Mouse (Mus musculus) heart, adult 2 months (tissue): ENCODE results near the gene Fam13c. TPM values are rescaled to one million over a fixed set of nuclear protein-coding genes. Genes with fewer than 3 reads are reported as not detected.
A peak's percentile ranks its signal among the peaks of the same experiment; 100 is the strongest.

Experiments
- DNase-seq, 2 experiments: peaks; one replicate each; pipeline ENCODE4 v3.0.0; 2021
- H3K27ac ChIP-seq: fragments of 200-600 bp; 2 replicates; pipeline ENCODE4 v1.8.1; 2022
- H3K27me3 ChIP-seq: fragments of 200-500 bp; 2 replicates; pipeline ENCODE4 v1.6.1; 2012; ENCODE audit warnings: mild to moderate bottlenecking, low read length, inconsistent platforms, mixed read lengths; ENCODE audit not compliant: control insufficient read depth, insufficient read depth
- H3K36me3 ChIP-seq: fragments of 200-500 bp; 2 replicates; pipeline ENCODE4 v1.6.1; 2012; ENCODE audit warnings: low read length, inconsistent platforms; ENCODE audit not compliant: control insufficient read depth, insufficient read depth
- H3K4me1 ChIP-seq: fragments of 200-500 bp; 2 replicates; pipeline ENCODE4 v1.6.1; 2011; ENCODE audit warnings: low read length; ENCODE audit not compliant: control insufficient read depth, insufficient read depth
- H3K4me3 ChIP-seq: fragments of 200-600 bp; 2 replicates; pipeline ENCODE4 v1.8.1; 2022
- H3K79me2 ChIP-seq: fragments of 200-500 bp; replicated peaks from 2 replicates; pipeline ENCODE4 v1.6.1; 2012; ENCODE audit warnings: mild to moderate bottlenecking, inconsistent platforms, low read length, moderate library complexity, mixed read lengths; ENCODE audit not compliant: control insufficient read depth, insufficient read depth
- H3K9ac ChIP-seq: fragments of 200-500 bp; 2 replicates; pipeline ENCODE4 v1.6.1; 2012; ENCODE audit warnings: low read depth, mild to moderate bottlenecking, control low read depth, inconsistent platforms, low read length, mixed read lengths
- CTCF ChIP-seq: fragments of 200-600 bp; IDR thresholded peaks from 2 replicates; pipeline ENCODE4 v1.8.1; 2022; ENCODE audit warnings: antibody characterized with exemption, mild to moderate bottlenecking, moderate library complexity
- EP300 ChIP-seq: fragments of 200-500 bp; IDR thresholded peaks from 2 replicates; pipeline ENCODE4 v1.6.1; 2011; ENCODE audit warnings: low read depth, low read length, control low read depth; ENCODE audit not compliant: insufficient read depth
- POLR2A ChIP-seq: fragments of 200-500 bp; IDR thresholded peaks from 2 replicates; pipeline ENCODE4 v1.6.1; 2011; ENCODE audit warnings: mild to moderate bottlenecking, low read depth, low read length, control low read depth; ENCODE audit not compliant: insufficient read depth
- WGBS: fragments of 180-500 bp; shearing (Covaris S2); methylation state at CpG from one replicate; pipeline ENCODE4 v1.1.7; 2018; 5-methylcytosine and 5-hydroxymethylcytosine counted together
- intact Hi-C: fragments of 180-260 bp; cut with DNase I; formaldehyde crosslinking; loops from one replicate; pipeline ENCODE4 v1.15.1; 2025
- polyA plus RNA-seq: library from polyadenylated mRNA; depleted of rRNA; stranded (reverse); fragments of >200 nt; gene quantifications from 2 replicates; pipeline ENCODE4 v1.2.3, GENCODE M21; 2012
- total RNA-seq, 2 experiments: library from RNA; stranded (reverse); gene quantifications; 2 replicates each; pipeline ENCODE4 v1.2.3; 2021

Gene Fam13c
- total and polyA plus RNA-seq, 3 experiments: 2.8 to 5.5 (median 5.2) TPM

GRCm38 (mm10) chr10:70532249-70532648, 92.0 kb downstream of the Fam13c start:
- intact Hi-C loops: no loop called here
- Histone ChIP-seq H3K4me3 (no peak overlapping the region), H3K79me2 (no peaks in the 10 kb centered on the region), H3K36me3 (no peaks in the 10 kb centered on the region), H3K27ac (no peak overlapping the region), H3K27me3 (no peaks in the 10 kb centered on the region), H3K9ac (no peak overlapping the region), H3K4me1 (peaks cover 2% of the 10 kb centered on the region)
- WGBS: 82% methylated on average over 9 of the region's 9 CpGs
- no peak for DNase-seq
- TF ChIP-seq CTCF: no peak
- no peak for TF ChIP-seq POLR2A

DNA sequence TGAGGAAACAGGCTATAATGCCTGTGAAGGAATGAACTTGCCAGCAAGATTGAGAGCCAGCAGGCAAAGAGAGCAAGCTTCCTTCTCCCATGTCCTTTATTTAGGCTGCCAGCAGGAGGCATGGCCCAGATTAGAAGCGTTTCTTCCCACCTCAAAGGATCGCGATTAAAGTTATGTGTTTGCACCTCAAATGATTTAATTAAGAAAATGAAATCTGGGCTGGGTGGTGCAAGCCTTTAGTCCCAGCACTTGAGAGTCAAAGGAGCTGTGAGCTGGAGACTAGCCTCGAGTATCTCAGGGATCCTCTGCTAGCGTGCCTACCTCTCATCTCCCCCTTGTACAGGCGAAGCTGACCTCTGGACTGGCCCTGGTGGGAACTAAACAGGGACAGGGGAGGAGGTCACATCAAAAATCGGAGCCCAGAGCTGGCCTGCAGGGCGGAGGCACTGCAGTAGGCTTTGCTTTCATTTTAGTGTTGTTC, 93.1 kb downstream of the Fam13c start:
- peak overlapping the region; percentile 52 for H3K27ac ChIP-seq
- H3K4me1 ChIP-seq: peaks cover 2% of the 10 kb centered on the region
- TF ChIP-seq CTCF: 0 out of 2 replicates have a peak, but pooled peaks have one; percentile 2
- no peak for TF ChIP-seq EP300
- TF ChIP-seq POLR2A: no peak
- H3K9ac ChIP-seq: peak overlapping the region; percentile 21; the same call in 1 of the 2 replicates
- no peak overlapping the region for H3K4me3 ChIP-seq
- H3K79me2 ChIP-seq: no peaks in the 10 kb centered on the region
- no peaks in the 10 kb centered on the region for H3K27me3 ChIP-seq
- 67% methylated on average over 8 of the region's 8 CpGs for WGBS
- no peaks in the 10 kb centered on the region for H3K36me3 ChIP-seq
- intact Hi-C loops: no loop called here
- peak; percentile 26 to 51 for DNase-seq

DNA sequence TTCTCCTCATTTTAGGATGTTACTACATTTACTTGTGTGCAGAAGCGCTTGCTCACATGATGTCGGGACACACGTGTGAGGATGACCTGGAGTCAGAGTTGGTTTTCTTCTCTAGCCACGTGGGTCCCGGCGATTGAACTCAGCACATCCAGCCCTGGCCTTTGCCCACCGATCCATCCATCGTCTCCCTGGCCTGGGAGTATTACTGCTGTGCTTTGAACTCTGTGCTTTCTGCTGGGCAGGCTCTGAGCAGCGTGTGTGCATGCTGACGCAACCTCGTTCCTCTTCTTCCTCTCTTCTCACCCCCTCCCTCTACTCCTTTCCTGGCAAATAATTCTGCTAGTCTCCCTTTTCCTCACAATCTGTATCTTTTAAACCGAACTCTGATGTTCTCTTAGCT, 93.7 kb downstream of the Fam13c start:
- no peak for TF ChIP-seq POLR2A
- no peak for TF ChIP-seq CTCF
- no peak for TF ChIP-seq EP300
- Histone ChIP-seq H3K27ac (no peak overlapping the region), H3K79me2 (no peaks in the 10 kb centered on the region), H3K36me3 (no peaks in the 10 kb centered on the region), H3K27me3 (no peaks in the 10 kb centered on the region), H3K4me1 (peaks cover 2% of the 10 kb centered on the region), H3K4me3 (no peak overlapping the region), H3K9ac (no peak overlapping the region)
- intact Hi-C loops: no loop called here
- DNase-seq: no peak
- 88% methylated on average over 12 of the region's 12 CpGs for WGBS

- TF ChIP-seq EP300: no peak
- TF ChIP-seq POLR2A: no peak
- TF ChIP-seq CTCF: no peak
- no peak overlapping the region for H3K9ac ChIP-seq
- peaks cover 2% of the 10 kb centered on the region for H3K4me1 ChIP-seq
- intact Hi-C loops: no loop called here
- no peak overlapping the region for H3K4me3 ChIP-seq
- no peaks in the 10 kb centered on the region for H3K27me3 ChIP-seq
- no peak for DNase-seq
- WGBS: 97% methylated on average over 10 of the region's 10 CpGs
- no peaks in the 10 kb centered on the region for H3K79me2 ChIP-seq
- no peak overlapping the region for H3K27ac ChIP-seq
- H3K36me3 ChIP-seq: no peaks in the 10 kb centered on the region
These were observed 94.3 kb downstream of the Fam13c start for GRCm38 (mm10) chr10:70534571-70534970.

DNA sequence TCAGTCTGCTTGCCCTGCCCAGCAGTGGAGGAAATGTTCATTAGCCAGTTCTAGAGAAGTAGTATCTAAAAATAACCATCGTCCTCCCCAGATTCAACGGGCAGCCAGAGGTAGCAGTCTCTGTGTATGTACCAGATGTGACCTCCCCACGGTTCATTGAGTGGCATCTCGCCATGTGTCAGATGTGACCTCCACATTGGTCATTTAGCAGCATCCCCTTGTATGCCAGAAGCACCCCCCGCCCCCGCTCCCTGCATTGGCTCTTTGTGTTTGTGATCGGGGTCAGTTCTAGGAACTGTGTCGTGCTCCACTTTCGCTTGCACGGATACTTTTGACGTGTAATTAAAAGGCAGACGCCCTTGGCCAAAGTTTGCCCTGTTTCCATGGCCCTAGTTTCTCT, 95.1 kb downstream of the Fam13c start:
- 81% methylated on average over 12 of the region's 12 CpGs for WGBS
- DNase-seq: no peak
- H3K36me3 ChIP-seq: no peaks in the 10 kb centered on the region

DNA sequence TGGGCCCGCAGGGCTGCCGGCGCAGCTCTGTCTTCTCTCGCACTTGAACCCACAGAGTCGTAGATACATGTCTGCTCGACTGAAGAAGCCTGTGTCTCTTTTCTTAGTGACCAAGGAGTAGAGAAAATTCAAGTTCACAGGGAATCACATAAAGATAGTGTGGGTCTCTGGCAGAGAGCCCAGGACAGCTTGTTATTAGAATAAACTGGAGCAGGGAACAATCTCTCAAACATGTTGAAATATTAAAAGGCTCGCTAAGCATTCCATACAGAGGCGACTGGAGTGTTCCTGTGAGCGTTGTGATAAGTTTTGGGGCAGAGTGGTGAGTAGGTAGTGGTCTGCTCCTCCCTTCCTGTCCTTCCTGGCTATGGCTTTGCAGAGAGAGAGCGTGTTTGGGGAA, 97.4 kb downstream of the Fam13c start:
- intact Hi-C loops: no loop called here
- no peaks in the 10 kb centered on the region for H3K79me2 ChIP-seq
- TF ChIP-seq EP300: no peak
- no peak for TF ChIP-seq CTCF
- no peak for TF ChIP-seq POLR2A
- H3K27me3 ChIP-seq: no peaks in the 10 kb centered on the region
- 68% methylated on average over 10 of the region's 10 CpGs for WGBS
- no peaks in the 10 kb centered on the region for H3K36me3 ChIP-seq
- H3K4me3 ChIP-seq: no peak overlapping the region
- no peak overlapping the region for H3K9ac ChIP-seq
- H3K4me1 ChIP-seq: peaks cover 2% of the 10 kb centered on the region
- no peak overlapping the region for H3K27ac ChIP-seq
- no peak for DNase-seq

More for the DNA sequence above, 95.1 kb downstream of the Fam13c start:
- Histone ChIP-seq H3K27ac (no peak overlapping the region), H3K27me3 (no peaks in the 10 kb centered on the region), H3K4me3 (no peak overlapping the region), H3K9ac (no peak overlapping the region), H3K79me2 (no peaks in the 10 kb centered on the region), H3K4me1 (peaks cover 2% of the 10 kb centered on the region)
- intact Hi-C loops: no loop called here
- TF ChIP-seq CTCF (no peak), POLR2A (no peak), EP300 (no peak)
